Mouse (Mus musculus) adrenal gland, adult (tissue): ENCODE measurements around the gene Ksr1.

ENCODE experiments used
- DNase-seq, 2 experiments: peaks; one replicate each; pipeline ENCODE4 v3.0.0; 2022 to 2023; ENCODE audit warnings: low spot score in 1 of 2; ENCODE audit not compliant: inconsistent age in 2 of 2

The Ksr1 gene

GRCm38 (mm10) chr11:79069453-79070153, 76.6 kb downstream of the Ksr1 start:
- DNase-seq: no peak

DNA sequence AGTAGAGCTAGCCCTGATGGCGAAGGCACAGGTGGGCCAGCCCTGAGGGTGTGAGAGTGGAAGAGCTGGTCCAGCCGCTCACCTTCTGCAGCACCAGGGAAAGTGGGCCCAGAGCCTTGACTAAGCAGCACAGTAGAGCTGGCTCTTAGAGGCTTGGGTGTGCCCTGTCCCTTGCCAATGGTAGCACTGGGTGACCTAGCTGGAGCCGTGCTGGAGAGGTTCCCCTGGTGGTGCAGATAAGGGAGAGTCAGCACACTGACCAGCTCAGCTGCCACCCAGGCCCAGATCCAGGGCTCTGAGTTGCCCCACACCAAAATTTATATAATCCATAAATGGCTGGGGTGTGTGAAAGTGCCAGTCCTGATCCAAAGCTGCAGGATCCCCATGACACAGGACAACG, 79.0 kb downstream of the Ksr1 start:
- no peak for DNase-seq

GRCm38 (mm10) chr11:79066191-79066530, 80.0 kb downstream of the Ksr1 start:
- DNase-seq: no peak

DNA sequence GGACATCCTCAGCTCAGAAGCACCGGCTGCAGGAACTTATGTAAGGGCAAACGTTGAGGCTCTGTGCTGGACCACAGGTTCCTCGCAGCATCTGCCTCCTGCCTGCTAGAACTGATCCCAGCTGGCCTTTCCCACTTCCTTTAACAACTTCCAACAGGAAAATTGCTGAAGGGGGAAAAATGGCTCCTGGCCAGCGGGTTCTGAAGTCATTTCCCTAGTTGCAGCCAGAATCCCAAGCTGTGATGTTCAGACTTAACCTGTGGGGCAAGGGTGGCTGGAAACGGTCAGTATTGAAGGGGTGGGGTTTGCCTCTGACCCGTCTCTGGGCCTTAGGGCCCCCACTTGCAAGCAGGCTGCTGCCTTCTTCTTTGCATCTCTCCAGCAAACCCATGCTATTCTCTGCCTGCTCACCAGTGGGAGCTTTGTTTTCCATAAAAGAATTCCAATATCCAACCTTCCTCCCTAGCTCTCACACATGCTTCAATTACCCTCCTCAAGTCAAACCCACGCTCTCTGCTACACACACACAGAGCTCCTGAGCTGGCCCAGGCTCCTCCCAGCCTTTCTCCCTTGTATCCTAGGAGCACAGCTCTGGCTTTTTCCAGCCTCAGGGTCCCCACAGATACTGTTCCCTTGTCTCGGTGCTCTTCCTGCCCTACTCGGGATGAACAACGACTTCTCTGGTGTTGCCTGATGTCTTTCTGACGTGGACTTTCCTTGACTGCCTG, 80.6 kb downstream of the Ksr1 start:
- DNase-seq: peak; percentile 49 to 70

- no peak for DNase-seq
Observed at GRCm38 (mm10) chr11:79064311-79064710, 81.9 kb downstream of the Ksr1 start.

GRCm38 (mm10) chr11:79063616-79064015, 82.6 kb downstream of the Ksr1 start:
- no peak for DNase-seq

- DNase-seq: no peak
Observed at GRCm38 (mm10) chr11:79062897-79063296, 83.3 kb downstream of the Ksr1 start.

DNA sequence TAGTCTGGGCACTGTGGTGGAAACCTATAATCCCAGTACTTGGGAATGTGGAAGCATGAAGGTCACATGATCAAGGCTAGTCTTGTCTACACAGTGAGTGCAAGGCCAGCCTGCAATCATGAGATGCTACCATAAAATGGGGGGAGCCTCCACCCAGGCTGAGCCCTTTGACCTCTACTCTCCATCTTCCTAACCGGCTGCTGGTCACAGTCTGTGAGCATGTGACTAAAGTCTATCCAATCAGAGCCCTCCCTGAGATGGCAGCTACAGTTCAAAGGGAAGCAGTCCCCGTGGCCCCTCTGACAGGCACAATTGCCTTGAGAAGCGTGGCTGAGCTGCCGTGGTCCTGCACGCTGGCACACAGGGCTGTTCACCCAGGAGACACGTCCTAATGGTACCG, 84.4 kb downstream of the Ksr1 start:
- DNase-seq: no peak

- peak in 1 of 2 experiments; percentile 74 for DNase-seq
Observed at GRCm38 (mm10) chr11:79059850-79060249, 86.4 kb downstream of the Ksr1 start.

GRCm38 (mm10) chr11:79059062-79059461, 87.1 kb downstream of the Ksr1 start:
- DNase-seq: no peak

DNA sequence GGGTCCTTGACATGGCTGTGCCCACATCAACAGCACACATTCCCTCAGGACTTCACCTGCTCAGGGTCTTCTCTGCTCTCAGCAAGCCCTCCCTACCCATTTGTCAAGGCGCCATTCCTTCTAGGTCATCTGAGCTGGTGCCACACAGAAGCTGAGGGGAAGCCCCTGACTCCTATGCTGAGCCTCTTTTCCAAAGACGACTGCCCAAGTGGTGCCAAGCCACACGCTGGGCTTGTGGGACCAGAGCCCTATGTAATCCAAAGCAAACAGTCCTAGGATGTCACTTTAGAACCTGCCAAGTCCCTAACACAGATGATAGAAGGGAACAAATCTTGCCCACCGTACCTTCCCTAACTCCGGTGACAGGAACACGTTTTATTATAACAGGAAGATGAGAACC, 87.6 kb downstream of the Ksr1 start:
- no peak for DNase-seq

DNA sequence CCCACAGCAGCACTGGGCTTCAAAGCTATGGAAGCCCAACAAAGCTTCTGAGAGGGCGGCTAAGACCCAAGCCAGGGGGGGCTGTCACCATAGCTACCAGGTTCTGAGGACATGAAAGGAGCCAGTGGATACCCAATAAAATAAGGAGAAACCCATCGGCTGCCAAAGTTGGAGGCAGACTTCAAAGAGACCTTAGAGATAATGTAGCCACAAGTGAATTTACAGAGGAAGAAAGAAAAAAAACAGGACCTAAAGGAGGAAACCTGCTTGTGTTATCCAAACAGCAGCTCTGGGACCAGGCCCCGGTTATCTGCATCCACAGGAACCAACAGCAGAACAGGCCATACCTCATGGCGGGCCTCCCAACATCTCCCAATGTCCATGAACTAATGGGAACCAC, 88.4 kb downstream of the Ksr1 start:
- DNase-seq: peak in 1 of 2 experiments; percentile 42

DNA sequence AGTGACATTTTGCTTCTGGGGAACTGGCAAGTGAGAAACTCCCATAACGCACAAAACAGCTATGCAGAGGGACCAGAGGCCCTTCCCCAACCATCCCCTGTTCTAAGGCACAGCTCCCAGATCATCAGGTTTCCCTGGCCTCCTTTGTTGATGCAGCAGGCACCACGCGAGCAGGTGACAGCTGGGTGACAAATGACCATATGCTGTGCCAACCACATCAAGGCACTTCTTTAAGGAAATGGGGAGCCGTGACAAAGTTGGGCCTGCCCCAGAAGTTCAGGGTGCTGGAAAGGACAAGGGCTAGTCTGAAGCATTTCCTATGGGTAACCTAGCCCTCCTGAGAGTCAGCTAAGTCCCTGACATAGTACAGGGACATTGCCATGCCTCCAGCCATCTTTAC, 89.3 kb downstream of the Ksr1 start:
- peak in 1 of 2 experiments; percentile 45 for DNase-seq

GRCm38 (mm10) chr11:79056027-79056426, 90.2 kb downstream of the Ksr1 start:
- DNase-seq: no peak

DNA sequence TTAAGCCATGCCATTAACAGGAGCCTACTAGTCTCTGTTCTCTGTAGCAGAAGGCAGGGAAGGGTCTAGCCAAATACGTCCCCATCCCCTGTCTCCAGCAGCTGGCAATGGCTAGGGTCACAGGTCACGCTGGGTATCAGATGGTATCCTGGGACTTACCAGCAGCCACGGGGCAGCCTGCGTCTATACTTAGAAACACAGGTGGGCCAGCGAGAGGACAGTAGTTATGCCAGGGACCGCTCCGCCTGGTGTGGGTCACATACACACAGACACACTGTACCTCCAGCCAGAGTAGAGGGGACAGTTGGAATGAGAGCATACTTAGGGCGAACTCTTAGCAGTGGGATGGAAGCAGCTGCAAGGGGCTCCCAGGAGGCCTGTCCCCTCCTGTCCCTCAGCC, 91.0 kb downstream of the Ksr1 start:
- DNase-seq: no peak

DNA sequence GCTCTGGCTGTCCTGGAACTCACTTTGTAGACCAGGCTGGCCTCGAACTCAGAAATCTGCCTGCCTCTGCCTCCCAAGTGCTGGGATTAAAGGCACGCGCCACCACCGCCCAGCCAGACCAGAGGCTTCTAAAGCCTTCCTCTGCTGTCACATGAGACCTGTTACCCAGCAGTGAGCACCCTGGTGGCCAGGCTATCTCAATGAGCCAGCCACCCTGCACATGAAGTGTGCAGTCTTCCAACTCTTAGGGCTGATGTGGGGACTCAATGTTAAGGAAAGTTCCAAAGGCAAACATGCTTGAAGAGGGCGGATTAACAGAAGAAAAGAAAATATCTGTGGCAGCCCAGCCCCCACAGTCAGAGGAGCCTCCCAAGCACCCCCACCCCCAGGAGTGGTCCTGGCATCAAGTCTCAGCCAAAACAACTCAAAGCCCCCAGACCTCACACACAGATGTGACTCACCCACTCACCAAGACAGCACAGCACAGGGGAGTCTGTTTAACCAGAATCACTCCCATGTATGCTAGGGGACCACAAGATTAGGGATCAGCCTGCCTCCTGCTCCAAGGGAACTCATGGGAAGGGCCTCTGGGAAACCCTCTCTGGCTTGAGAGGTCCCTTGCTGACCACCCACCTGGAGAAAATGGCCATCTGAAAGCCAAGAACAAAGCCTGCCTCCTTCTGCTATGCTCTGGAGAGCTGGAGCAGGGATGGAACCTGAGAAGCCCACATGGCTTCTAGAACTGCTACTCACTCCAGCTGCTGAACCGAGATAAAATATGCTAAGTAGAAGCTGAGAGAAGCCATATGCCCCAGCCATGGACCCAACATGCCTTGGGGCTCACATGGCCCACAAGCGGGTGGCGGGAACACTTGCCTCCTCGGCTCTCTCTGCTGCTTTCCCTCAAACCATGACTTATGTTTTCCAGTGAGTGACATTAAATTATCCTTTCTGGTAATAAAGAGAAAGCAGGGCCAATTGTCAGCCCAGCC, 91.8 kb downstream of the Ksr1 start:
- no peak for DNase-seq

DNA sequence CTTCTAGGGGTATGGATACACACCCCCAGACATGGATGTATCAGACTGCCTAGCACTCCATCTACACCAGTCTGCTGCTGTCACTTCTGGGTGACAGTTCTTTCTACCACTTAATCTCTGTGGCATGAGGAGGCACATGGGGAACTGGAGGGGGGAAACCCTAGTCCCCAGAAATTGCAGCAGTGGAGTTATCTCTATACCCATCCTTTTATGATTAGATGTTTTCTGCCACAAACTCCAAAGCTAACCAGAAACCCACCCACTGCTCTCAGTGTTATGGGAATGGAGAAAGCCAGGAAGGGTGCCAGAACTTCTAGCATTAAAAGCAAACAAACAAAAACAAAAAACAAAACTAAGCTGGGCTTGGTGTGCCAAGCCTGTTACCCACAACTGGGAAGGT, 92.8 kb downstream of the Ksr1 start:
- no peak for DNase-seq

GRCm38 (mm10) chr11:79052769-79053168, 93.4 kb downstream of the Ksr1 start:
- DNase-seq: no peak

GRCm38 (mm10) chr11:79051522-79051921, 94.7 kb downstream of the Ksr1 start:
- no peak for DNase-seq

DNA sequence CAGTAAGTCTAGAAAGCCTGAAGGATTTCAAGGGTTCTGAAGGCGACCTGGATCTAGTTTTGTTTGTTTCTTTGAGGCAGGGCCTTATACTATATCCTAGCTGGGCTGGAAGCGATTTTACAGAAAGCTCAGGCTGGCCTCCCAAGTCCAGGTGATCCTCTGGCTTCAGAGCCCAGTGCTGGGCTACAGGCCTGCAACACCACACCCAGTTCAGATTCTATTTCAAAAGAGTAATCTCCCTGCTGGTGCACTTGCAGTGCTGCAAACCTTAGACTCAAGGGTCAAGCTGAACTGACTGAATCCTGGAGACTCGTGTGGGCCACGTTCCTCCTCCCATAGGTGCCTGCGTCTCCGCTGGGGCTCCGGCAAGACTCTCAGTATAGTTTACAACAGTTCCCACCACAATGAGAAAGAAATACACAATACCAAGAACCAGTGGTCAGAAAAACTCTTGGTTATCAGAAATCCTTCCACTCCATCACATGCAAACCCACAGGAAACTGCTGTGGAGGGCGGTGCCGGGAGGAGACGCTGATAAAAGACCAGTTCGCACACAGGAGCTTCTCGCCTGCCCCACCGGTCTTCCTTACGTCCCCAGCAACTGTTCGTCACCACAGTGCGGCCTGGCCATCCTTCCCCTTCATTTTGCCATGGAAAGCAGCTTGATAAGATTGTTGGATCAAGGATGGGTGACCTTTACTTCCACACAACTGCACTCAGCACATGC, 95.3 kb downstream of the Ksr1 start:
- no peak for DNase-seq

DNA sequence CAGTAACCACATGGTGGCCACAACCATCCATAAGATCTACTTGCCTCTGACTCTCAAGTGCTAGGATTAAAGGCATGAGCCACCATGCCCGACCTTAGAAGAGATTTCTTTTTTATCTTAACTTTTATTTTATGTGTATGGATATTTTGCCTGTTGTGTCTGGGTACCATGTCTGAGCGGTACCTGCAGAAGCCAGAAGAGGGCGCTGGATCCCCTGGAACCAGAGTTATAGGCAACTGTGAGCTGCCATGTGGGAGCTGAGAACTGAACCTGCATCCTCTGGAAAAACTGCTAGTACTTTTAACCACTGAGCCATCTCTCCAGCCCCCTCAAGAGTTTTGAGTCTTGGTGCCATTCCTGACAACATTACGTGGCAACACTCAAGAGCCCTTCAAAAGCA, 97.3 kb downstream of the Ksr1 start:
- DNase-seq: no peak
